Mouse (Mus musculus) liver, adult 2 months (tissue): ENCODE data around the gene Ddi2. TPM values are rescaled to one million over a fixed set of nuclear protein-coding genes. Genes with fewer than 3 reads are reported as not detected.

Source experiments
- DNase-seq: peaks from one replicate; pipeline ENCODE4 v3.0.0-alpha.2; 2011; ENCODE audit warnings: low read depth, low spot score; ENCODE audit errors: extremely low read depth
- H3K27ac ChIP-seq: fragments of 200-500 bp; replicated peaks from 2 replicates; pipeline ENCODE4 v1.5.1; 2012; ENCODE audit warnings: low read depth, mild to moderate bottlenecking, control low read depth, inconsistent platforms, low read length; ENCODE audit not compliant: insufficient read depth
- H3K27me3 ChIP-seq: fragments of 200-500 bp; 2 replicates; pipeline ENCODE4 v1.6.1; 2012; ENCODE audit warnings: mild to moderate bottlenecking, moderate library complexity, low read length, inconsistent platforms; ENCODE audit not compliant: control insufficient read depth, insufficient read depth
- H3K36me3 ChIP-seq: fragments of 200-500 bp; 2 replicates; pipeline ENCODE4 v1.6.1; 2012; ENCODE audit warnings: low read length, inconsistent platforms; ENCODE audit not compliant: control insufficient read depth, insufficient read depth
- H3K4me1 ChIP-seq: fragments of 200-500 bp; 2 replicates; pipeline ENCODE4 v1.6.1; 2011; ENCODE audit warnings: low read length; ENCODE audit not compliant: control insufficient read depth, insufficient read depth
- H3K4me3 ChIP-seq: fragments of 200-500 bp; 2 replicates; pipeline ENCODE4 v1.5.1; 2011; ENCODE audit warnings: low read depth, mild to moderate bottlenecking, control low read depth, low read length, moderate library complexity; ENCODE audit not compliant: insufficient read depth
- H3K79me2 ChIP-seq: fragments of 200-500 bp; 2 replicates; pipeline ENCODE4 v1.6.1; 2012; ENCODE audit warnings: inconsistent platforms, mild to moderate bottlenecking, low read length, moderate library complexity; ENCODE audit not compliant: control insufficient read depth, insufficient read depth
- H3K9ac ChIP-seq: fragments of 200-500 bp; 2 replicates; pipeline ENCODE4 v1.6.1; 2012; ENCODE audit warnings: low read depth, mild to moderate bottlenecking, control low read depth, inconsistent platforms, low read length
- CTCF ChIP-seq: fragments of 200-500 bp; IDR thresholded peaks from 2 replicates; pipeline ENCODE4 v1.5.1; 2011; ENCODE audit warnings: low read depth, low read length, control low read depth
- POLR2A ChIP-seq: fragments of 200-500 bp; IDR thresholded peaks from 2 replicates; pipeline ENCODE4 v1.6.1; 2011; ENCODE audit warnings: low read length, control low read depth; ENCODE audit not compliant: insufficient read depth; ENCODE audit errors: extremely low read depth
- WGBS: fragments of 180-500 bp; shearing (Covaris S2); methylation state at CpG from one replicate; pipeline ENCODE4 v1.1.7; 2018; 5-methylcytosine and 5-hydroxymethylcytosine counted together
- polyA plus RNA-seq: library from polyadenylated mRNA; depleted of rRNA; stranded (reverse); fragments of >200 nt; gene quantifications from 2 replicates; pipeline ENCODE4 v1.2.3, GENCODE M21; 2012
- total RNA-seq: library from RNA; depleted of rRNA; stranded (reverse); fragments of >200 nt; gene quantifications from 2 replicates; pipeline ENCODE4 v1.2.3, GENCODE M21; 2014

Ddi2 gene
- total and polyA plus RNA-seq, 2 experiments = 51.2 to 59.2 TPM

GRCm38 (mm10) chr4:141766668-141767352 is 43.6 kb upstream of the Ddi2 start:
- peak overlapping the region; percentile 45; the same call in 1 of the 2 replicates for H3K27ac ChIP-seq
- H3K36me3 ChIP-seq = peaks cover 16% of the 10 kb centered on the region
- H3K79me2 ChIP-seq = no peaks in the 10 kb centered on the region
- 72% methylated on average over 19 of the region's 19 CpGs for WGBS
- 0 out of 2 replicates have a peak overlapping the region, but pooled peaks have one; percentile 33 for H3K9ac ChIP-seq
- TF ChIP-seq POLR2A = no peak
- TF ChIP-seq CTCF = no peak
- H3K27me3 ChIP-seq = no peaks in the 10 kb centered on the region
- H3K4me1 ChIP-seq = 0 out of 2 replicates have a peak, but pooled peaks cover 2% of the 10 kb centered on the region
- DNase-seq = no peak
- no peak overlapping the region for H3K4me3 ChIP-seq

GRCm38 (mm10) chr4:141766316-141766667 is 43.1 kb upstream of the Ddi2 start:
- peaks cover 11% of the 10 kb centered on the region for H3K36me3 ChIP-seq
- 0 out of 2 replicates have a peak, but pooled peaks cover 2% of the 10 kb centered on the region for H3K4me1 ChIP-seq

GRCm38 (mm10) chr4:141765008-141765407 is 41.8 kb upstream of the Ddi2 start:
- Histone ChIP-seq H3K79me2 (no peaks in the 10 kb centered on the region), H3K4me1 (0 out of 2 replicates have a peak, but pooled peaks cover 2% of the 10 kb centered on the region), H3K4me3 (no peak overlapping the region), H3K27me3 (no peaks in the 10 kb centered on the region), H3K27ac (no peak overlapping the region), H3K36me3 (peaks cover 7% of the 10 kb centered on the region; the same call in 1 of the 2 replicates), H3K9ac (no peak overlapping the region)
- DNase-seq = no peak
- 93% methylated on average over 3 of the region's 3 CpGs for WGBS
- TF ChIP-seq POLR2A = no peak
- no peak for TF ChIP-seq CTCF

More at GRCm38 (mm10) chr4:141766316-141766667, 43.1 kb upstream of the Ddi2 start:
- Histone ChIP-seq H3K27ac (peak overlapping the region; percentile 45; the same call in 1 of the 2 replicates), H3K79me2 (no peaks in the 10 kb centered on the region), H3K27me3 (no peaks in the 10 kb centered on the region), H3K9ac (0 out of 2 replicates have a peak overlapping the region, but pooled peaks have one; percentile 33), H3K4me3 (no peak overlapping the region)
- DNase-seq = no peak
- WGBS = 83% methylated on average over 8 of the region's 8 CpGs
- TF ChIP-seq POLR2A (no peak), CTCF (no peak)

GRCm38 (mm10) chr4:141763476-141763875 is 40.3 kb upstream of the Ddi2 start:
- no peak overlapping the region for H3K27ac ChIP-seq

GRCm38 (mm10) chr4:141762102-141762598 is 38.9 kb upstream of the Ddi2 start:
- H3K79me2 ChIP-seq = no peaks in the 10 kb centered on the region
- no peak overlapping the region for H3K9ac ChIP-seq
- DNase-seq = no peak
- 90% methylated on average over 13 of the region's 13 CpGs for WGBS
- TF ChIP-seq CTCF (no peak), POLR2A (no peak)
- H3K4me3 ChIP-seq = no peak overlapping the region
- no peak overlapping the region for H3K27ac ChIP-seq
- 0 out of 2 replicates have a peak, but pooled peaks cover 2% of the 10 kb centered on the region for H3K4me1 ChIP-seq
- no peaks in the 10 kb centered on the region for H3K27me3 ChIP-seq
- peaks cover 17% of the 10 kb centered on the region for H3K36me3 ChIP-seq

More at GRCm38 (mm10) chr4:141763476-141763875, 40.3 kb upstream of the Ddi2 start:
- H3K4me3 ChIP-seq = no peak overlapping the region
- 92% methylated on average over 12 of the region's 12 CpGs for WGBS
- H3K9ac ChIP-seq = no peak overlapping the region
- H3K27me3 ChIP-seq = no peaks in the 10 kb centered on the region
- H3K4me1 ChIP-seq = 0 out of 2 replicates have a peak, but pooled peaks cover 2% of the 10 kb centered on the region
- DNase-seq = no peak
- TF ChIP-seq POLR2A = no peak
- TF ChIP-seq CTCF = no peak
- H3K36me3 ChIP-seq = peaks cover 13% of the 10 kb centered on the region
- no peaks in the 10 kb centered on the region for H3K79me2 ChIP-seq

GRCm38 (mm10) chr4:141760942-141761341 is 37.7 kb upstream of the Ddi2 start:
- H3K9ac ChIP-seq = no peak overlapping the region

More at GRCm38 (mm10) chr4:141760942-141761341, 37.7 kb upstream of the Ddi2 start:
- TF ChIP-seq POLR2A (no peak), CTCF (no peak)
- Histone ChIP-seq H3K27ac (no peak overlapping the region), H3K4me1 (no peaks in the 10 kb centered on the region), H3K79me2 (no peaks in the 10 kb centered on the region), H3K27me3 (no peaks in the 10 kb centered on the region), H3K4me3 (no peak overlapping the region), H3K36me3 (peaks cover 22% of the 10 kb centered on the region)
- DNase-seq = no peak
- 58% methylated on average over 4 of the region's 4 CpGs for WGBS
